ENCODE assay signal across 21 mouse cellular contexts in genomic region chr17:64641376-64641775, GRCm38 (mm10).
"Had no signal": no experiment of that assay in that cellular context is flagged by ENCODE, and none has a peak within 500 bp of the region (broad histone marks: within the 10 kb centered on the region; RNA-seq: fewer than 3 reads in every experiment).

No protein-coding gene starts in this region.

- H3K4me3 ChIP-seq: liver, embryonic 15.5 days; lung, embryonic 15.5 days; megakaryocyte, embryonic 14.5 days; midbrain, embryonic 10.5 days; midbrain, embryonic 13.5 days; myocyte had no signal

- H3K27ac ChIP-seq: liver, embryonic 15.5 days; lung, embryonic 15.5 days; midbrain, embryonic 10.5 days; midbrain, embryonic 13.5 days; stomach, postnatal 0 days had no signal

- H3K27me3 ChIP-seq: liver, embryonic 15.5 days; lung, embryonic 15.5 days; megakaryocyte, embryonic 14.5 days; midbrain, embryonic 13.5 days had no signal

- H3K9ac ChIP-seq: liver, embryonic 15.5 days; lung, embryonic 15.5 days; midbrain, embryonic 13.5 days had no signal

- H3K9me3 ChIP-seq: liver, embryonic 15.5 days; lung, embryonic 15.5 days; megakaryocyte, embryonic 14.5 days; midbrain, embryonic 10.5 days; midbrain, embryonic 13.5 days had no signal

- DNase-seq: kidney, adult 11 months; kidney, postnatal 10 days; layer of hippocampus, postnatal 36 days; lung, adult 18-20 months; lung, postnatal 10 days; lung, postnatal 36 days; right cerebral cortex, adult 18-20 months; right cerebral cortex, postnatal 14 days; right cerebral cortex, postnatal 4 days; thymus, adult 2 months; thymus, postnatal 14 days; thymus, postnatal 4 days had no signal

- ATAC-seq: midbrain, embryonic 13.5 days; midbrain, embryonic 16.5 days had no signal

- H3K4me2 ChIP-seq: liver, embryonic 11.5 days; liver, embryonic 15.5 days; lung, embryonic 15.5 days; midbrain, embryonic 13.5 days had no signal

- H3K4me1 ChIP-seq: liver, embryonic 15.5 days had no signal
